Mouse (Mus musculus): ENCODE data around the gene Trhr2. TPM values are rescaled to one million over a fixed set of nuclear protein-coding genes. Genes with fewer than 3 reads are reported as not detected.
A peak's percentile ranks its signal among the peaks of the same experiment; 100 is the strongest.

Trhr2 gene
- 0.09 and 0.13 TPM in 2 replicates for polyA plus RNA-seq (2012; rRNA removed)

GRCm38 (mm10) chr8:122360696-122361416 is at the start of gene Trhr2:
Gene Trhr2 (minus strand): TSS chr8:122360746.
- Histone ChIP-seq H3K27ac (ENCODE audit: insufficient read depth, low read depth, low read length) (no peak within 1 kb of the TSS), H3K36me3 (ENCODE audit: control insufficient read depth, insufficient read depth, low read length) (no peaks in the 10 kb centered on the region), H3K4me3 (ENCODE audit: low read depth, low read length) (no peak within 1 kb of the TSS), H3K27me3 (ENCODE audit: control insufficient read depth, insufficient read depth, low read length) (no peaks in the 10 kb centered on the region; the same call in 1 of the 2 replicates), H3K4me1 (ENCODE audit: control insufficient read depth, insufficient read depth, insufficient read length, low read length) (no peaks in the 10 kb centered on the region)
- no peak for TF ChIP-seq POLR2A (IDR thresholded peaks at IDR 0.05; ENCODE audit: low read depth, low read length)
- no peak for TF ChIP-seq CTCF (IDR thresholded peaks at IDR 0.05; ENCODE audit: extremely low read depth, insufficient read length, insufficient replicate concordance, low read depth, low read length)
- 62% methylated on average over 7 of the region's 7 CpGs for WGBS

GRCm38 (mm10) chr8:122407678-122408077 is 47.1 kb upstream of the Trhr2 start:
- no peak overlapping the region for H3K27ac ChIP-seq (ENCODE audit: insufficient read depth, low read depth, low read length)
- no peaks in the 10 kb centered on the region for H3K27me3 ChIP-seq (ENCODE audit: control insufficient read depth, insufficient read depth, low read length)
- peaks cover 6% of the 10 kb centered on the region; the same call in 1 of the 2 replicates for H3K4me1 ChIP-seq (ENCODE audit: control insufficient read depth, insufficient read depth, insufficient read length, low read length)
- H3K4me3 ChIP-seq (ENCODE audit: low read depth, low read length): no peak overlapping the region
- peaks cover 82% of the 10 kb centered on the region for H3K36me3 ChIP-seq (ENCODE audit: control insufficient read depth, insufficient read depth, low read length)
- WGBS: 86% methylated on average over 7 of the region's 7 CpGs
- no peak for TF ChIP-seq CTCF (IDR thresholded peaks at IDR 0.05; ENCODE audit: extremely low read depth, insufficient read length, insufficient replicate concordance, low read depth, low read length)
- no peak for TF ChIP-seq POLR2A (IDR thresholded peaks at IDR 0.05; ENCODE audit: low read depth, low read length)

- Histone ChIP-seq H3K4me3 (ENCODE audit: low read depth, low read length) (no peak overlapping the region), H3K36me3 (ENCODE audit: control insufficient read depth, insufficient read depth, low read length) (peaks cover 80% of the 10 kb centered on the region), H3K4me1 (ENCODE audit: control insufficient read depth, insufficient read depth, insufficient read length, low read length) (peaks cover 6% of the 10 kb centered on the region; the same call in 1 of the 2 replicates), H3K27me3 (ENCODE audit: control insufficient read depth, insufficient read depth, low read length) (no peaks in the 10 kb centered on the region), H3K27ac (ENCODE audit: insufficient read depth, low read depth, low read length) (peak overlapping the region; percentile 70)
- 52% methylated on average over 9 of the region's 9 CpGs for WGBS
- TF ChIP-seq POLR2A (IDR thresholded peaks at IDR 0.05; ENCODE audit: low read depth, low read length): no peak
- TF ChIP-seq CTCF (IDR thresholded peaks at IDR 0.05; ENCODE audit: extremely low read depth, insufficient read length, insufficient replicate concordance, low read depth, low read length): no peak
These were observed 44.7 kb upstream of the Trhr2 start for GRCm38 (mm10) chr8:122405146-122405805.

- Histone ChIP-seq H3K36me3 (ENCODE audit: control insufficient read depth, insufficient read depth, low read length) (peaks cover 63% of the 10 kb centered on the region), H3K4me1 (ENCODE audit: control insufficient read depth, insufficient read depth, insufficient read length, low read length) (no peaks in the 10 kb centered on the region), H3K27me3 (ENCODE audit: control insufficient read depth, insufficient read depth, low read length) (no peaks in the 10 kb centered on the region), H3K27ac (ENCODE audit: insufficient read depth, low read depth, low read length) (no peak overlapping the region), H3K4me3 (ENCODE audit: low read depth, low read length) (no peak overlapping the region)
- 96% methylated on average over 9 of the region's 9 CpGs for WGBS
- TF ChIP-seq CTCF (IDR thresholded peaks at IDR 0.05; ENCODE audit: extremely low read depth, insufficient read length, insufficient replicate concordance, low read depth, low read length) (no peak), POLR2A (IDR thresholded peaks at IDR 0.05; ENCODE audit: low read depth, low read length) (no peak)
These were observed 37.6 kb upstream of the Trhr2 start for GRCm38 (mm10) chr8:122398186-122398585.

GRCm38 (mm10) chr8:122395291-122395690 is 34.7 kb upstream of the Trhr2 start:
- Histone ChIP-seq H3K4me1 (ENCODE audit: control insufficient read depth, insufficient read depth, insufficient read length, low read length) (no peaks in the 10 kb centered on the region), H3K27ac (ENCODE audit: insufficient read depth, low read depth, low read length) (no peak overlapping the region), H3K27me3 (ENCODE audit: control insufficient read depth, insufficient read depth, low read length) (no peaks in the 10 kb centered on the region), H3K36me3 (ENCODE audit: control insufficient read depth, insufficient read depth, low read length) (peaks cover 45% of the 10 kb centered on the region), H3K4me3 (ENCODE audit: low read depth, low read length) (no peak overlapping the region)
- no peak for TF ChIP-seq CTCF (IDR thresholded peaks at IDR 0.05; ENCODE audit: extremely low read depth, insufficient read length, insufficient replicate concordance, low read depth, low read length)
- no peak for TF ChIP-seq POLR2A (IDR thresholded peaks at IDR 0.05; ENCODE audit: low read depth, low read length)
- WGBS: 84% methylated on average over 6 of the region's 6 CpGs

- Histone ChIP-seq H3K27me3 (ENCODE audit: control insufficient read depth, insufficient read depth, low read length) (no peaks in the 10 kb centered on the region), H3K36me3 (ENCODE audit: control insufficient read depth, insufficient read depth, low read length) (peaks cover 43% of the 10 kb centered on the region), H3K4me3 (ENCODE audit: low read depth, low read length) (no peak overlapping the region), H3K4me1 (ENCODE audit: control insufficient read depth, insufficient read depth, insufficient read length, low read length) (no peaks in the 10 kb centered on the region), H3K27ac (ENCODE audit: insufficient read depth, low read depth, low read length) (no peak overlapping the region)
- TF ChIP-seq POLR2A (IDR thresholded peaks at IDR 0.05; ENCODE audit: low read depth, low read length) (no peak), CTCF (IDR thresholded peaks at IDR 0.05; ENCODE audit: extremely low read depth, insufficient read length, insufficient replicate concordance, low read depth, low read length) (no peak)
These were observed 33.2 kb upstream of the Trhr2 start for GRCm38 (mm10) chr8:122393717-122394116.

GRCm38 (mm10) chr8:122390758-122391157 is 30.2 kb upstream of the Trhr2 start:
- WGBS: 78% methylated on average over 3 of the region's 3 CpGs
- TF ChIP-seq CTCF (IDR thresholded peaks at IDR 0.05; ENCODE audit: extremely low read depth, insufficient read length, insufficient replicate concordance, low read depth, low read length): no peak
- TF ChIP-seq POLR2A (IDR thresholded peaks at IDR 0.05; ENCODE audit: low read depth, low read length): no peak
- peaks cover 56% of the 10 kb centered on the region for H3K36me3 ChIP-seq (ENCODE audit: control insufficient read depth, insufficient read depth, low read length)
- H3K27me3 ChIP-seq (ENCODE audit: control insufficient read depth, insufficient read depth, low read length): no peaks in the 10 kb centered on the region
- no peaks in the 10 kb centered on the region for H3K4me1 ChIP-seq (ENCODE audit: control insufficient read depth, insufficient read depth, insufficient read length, low read length)
- no peak overlapping the region for H3K4me3 ChIP-seq (ENCODE audit: low read depth, low read length)
- no peak overlapping the region for H3K27ac ChIP-seq (ENCODE audit: insufficient read depth, low read depth, low read length)
